Mouse (Mus musculus) adrenal gland, postnatal 36 days (tissue): ENCODE results near the gene Mocs2. TPM values are rescaled to one million over a fixed set of nuclear protein-coding genes. Genes with fewer than 3 reads are reported as not detected.
A peak's percentile ranks its signal among the peaks of the same experiment; 100 is the strongest.

Experiments
- DNase-seq, 2 experiments: peaks; one replicate each; pipeline ENCODE4 v3.0.0; 2021; ENCODE audit warnings: mixed read lengths in 1 of 2
- long read RNA-seq, 2 experiments: library from polyadenylated mRNA; stranded (forward); transcript quantifications; one replicate each; pipeline ENCODE4 v2.0.0; 2021; ENCODE audit warnings: borderline sequencing depth in 2 of 2
- total RNA-seq, 2 experiments: library from RNA; stranded (reverse); gene quantifications; 2 replicates each; pipeline ENCODE4 v1.2.3; 2021

The Mocs2 gene
- 100 to 1,000 TPM; 152 to 180 TPM for total RNA-seq
- long read RNA-seq, experiment 1, transcript Mocs2-207 (7 exons, 1,193 nt) = major isoform, 132 of 250 reads
- long read RNA-seq, experiment 1, transcript Mocs2-208 (6 exons, 1,855 nt) = minor isoform, 47 of 250 reads
- long read RNA-seq, experiment 1, partial matches to known transcripts = 12 of 250 reads
- long read RNA-seq, experiment 1, other reads (novel, unspliced or antisense) = 52 of 250 reads
- long read RNA-seq, experiment 2, transcript Mocs2-208 (6 exons, 1,855 nt) = minor isoform, 10 of 62 reads
- long read RNA-seq, experiment 2, transcript Mocs2-207 (7 exons, 1,193 nt) = major isoform, 36 of 62 reads
- long read RNA-seq, experiment 2, partial matches to known transcripts = 2 of 62 reads
- long read RNA-seq, experiment 2, other reads (novel, unspliced or antisense) = 13 of 62 reads

DNA sequence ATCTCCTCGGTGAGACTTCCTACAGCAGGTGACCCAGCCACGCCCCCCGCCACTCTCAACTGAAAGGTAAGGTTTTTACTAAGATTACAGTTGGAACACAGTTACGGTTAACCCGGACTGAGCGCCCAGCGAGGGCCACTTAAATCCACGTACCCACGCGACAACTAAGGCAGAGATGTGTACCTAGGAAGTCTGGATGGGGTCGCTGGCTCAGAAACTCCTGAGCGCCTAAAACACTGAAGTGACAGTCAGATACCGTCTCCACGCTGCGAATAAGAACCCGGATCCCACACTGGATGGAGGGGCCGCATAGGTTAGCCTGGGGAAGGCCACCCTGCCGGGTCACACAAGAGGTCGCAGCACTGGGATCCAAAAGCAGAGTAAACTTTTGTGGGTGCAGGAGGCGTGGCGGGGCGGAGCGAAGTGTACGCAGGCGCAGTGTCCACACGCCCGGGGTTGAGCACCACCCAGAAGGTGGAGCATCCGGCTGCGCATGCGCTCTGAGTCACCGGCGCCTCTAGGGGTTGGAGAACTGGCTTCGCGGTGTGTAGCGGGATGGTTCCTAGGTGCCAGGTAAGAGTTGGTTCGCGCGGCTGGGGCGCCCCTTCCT is at the start of gene Mocs2:
TSS of gene Mocs2 (plus strand) at position 486 of the 610 bp plus-strand sequence.
- DNase-seq = peak; percentile 97 to 99

- DNase-seq = peak in 1 of 2 experiments; percentile 36
Measured at GRCm38 (mm10) chr13:114791511-114791910, 26.5 kb upstream of the Mocs2 start.

GRCm38 (mm10) chr13:114793250-114794030 is 24.6 kb upstream of the Mocs2 start:
- DNase-seq = peak; percentile 47 to 65

GRCm38 (mm10) chr13:114801857-114802256 is 16.2 kb upstream of the Mocs2 start:
- DNase-seq = no peak

DNA sequence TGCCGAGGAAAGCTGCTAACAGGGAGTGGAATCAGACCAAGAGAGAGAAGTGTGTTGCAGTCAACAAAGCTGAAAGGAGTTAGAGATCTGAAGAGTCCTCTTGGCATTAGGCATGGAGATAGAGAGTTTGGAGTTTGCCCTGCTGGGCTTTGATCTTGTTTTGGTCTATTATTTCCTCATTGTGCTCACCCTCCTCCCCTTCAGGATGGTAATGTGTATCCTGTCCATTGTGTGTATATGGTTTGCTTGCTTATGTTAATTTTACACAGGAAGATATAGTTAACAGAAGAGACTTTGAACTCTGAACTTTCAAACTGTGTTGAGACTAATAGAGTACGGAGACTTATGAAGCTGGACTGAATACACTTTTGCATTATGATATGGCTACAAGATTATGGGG is 15.1 kb upstream of the Mocs2 start:
- no peak for DNase-seq

GRCm38 (mm10) chr13:114809624-114810210 is 8.3 kb upstream of the Mocs2 start:
- peak in 1 of 2 experiments; percentile 11 for DNase-seq

GRCm38 (mm10) chr13:114818513-114818912 is 477 bp downstream of the Mocs2 start:
- DNase-seq = peak; percentile 16 to 35

GRCm38 (mm10) chr13:114822871-114823270 is 4.8 kb downstream of the Mocs2 start:
- no peak for DNase-seq

- DNase-seq = no peak
Measured at GRCm38 (mm10) chr13:114825377-114825855, 7.4 kb downstream of the Mocs2 start.

DNA sequence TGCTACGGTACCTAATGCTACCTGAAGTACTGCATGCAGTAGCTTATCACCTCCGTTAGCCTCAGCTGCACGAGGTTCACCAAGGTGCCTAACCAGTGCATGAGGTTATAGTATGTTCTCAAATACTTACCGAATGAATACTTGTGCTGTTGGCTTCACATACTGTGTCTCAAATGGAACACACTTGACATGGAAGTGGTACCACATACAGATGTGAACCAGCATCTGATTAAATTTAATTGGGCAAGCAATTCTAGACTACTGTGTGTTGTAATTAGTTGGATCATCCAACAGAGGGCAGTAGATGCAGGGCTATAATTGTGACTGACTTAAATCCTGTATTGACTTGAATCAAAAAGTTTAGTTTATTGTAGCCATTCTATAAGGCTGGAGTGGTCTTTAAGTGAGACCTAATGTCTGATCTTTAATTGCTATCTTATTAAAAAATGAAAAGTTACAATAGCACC is 13.4 kb downstream of the Mocs2 start:
- no peak for DNase-seq

DNA sequence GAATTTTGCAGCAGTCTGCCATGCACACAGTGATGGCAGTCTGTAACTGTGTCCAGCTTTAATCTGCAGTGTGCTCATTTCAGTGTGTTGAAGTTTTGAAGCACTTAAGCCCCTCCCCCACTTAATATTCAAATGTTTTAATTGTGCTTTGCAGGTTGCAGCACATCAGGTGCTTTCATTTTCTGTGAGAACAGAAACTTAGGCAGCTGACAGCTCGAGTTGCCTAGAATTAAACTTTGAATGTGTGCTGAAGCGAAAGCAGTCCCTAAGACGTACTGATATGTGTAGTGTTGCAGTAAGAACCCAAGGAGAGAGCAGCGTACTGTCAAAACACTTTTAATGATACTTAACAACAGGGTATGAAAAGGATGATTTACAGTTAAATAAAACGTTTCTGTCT is 14.7 kb downstream of the Mocs2 start:
- DNase-seq = no peak

DNA sequence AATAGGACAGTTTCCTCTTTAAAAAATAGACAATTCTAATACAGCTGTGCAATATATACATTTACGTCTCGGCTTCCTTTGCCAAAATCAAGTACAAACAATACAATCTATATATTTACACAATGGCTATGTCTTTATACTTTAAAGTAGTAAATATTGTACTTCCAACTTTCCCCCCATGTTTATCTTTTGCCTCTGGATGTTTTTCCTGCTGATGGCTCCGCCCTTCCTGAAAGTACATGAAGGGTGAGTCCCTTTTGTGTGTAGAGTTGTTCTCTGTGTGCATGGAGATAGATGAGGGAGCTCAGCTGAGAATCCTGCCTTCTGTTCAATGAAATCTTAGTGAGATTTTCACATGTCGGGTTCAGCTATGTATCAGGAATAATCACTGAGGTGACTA is 15.3 kb downstream of the Mocs2 start:
- no peak for DNase-seq

GRCm38 (mm10) chr13:114834580-114834979 is 16.5 kb downstream of the Mocs2 start:
- no peak for DNase-seq

- no peak for DNase-seq
Measured at GRCm38 (mm10) chr13:114837061-114837460, 19.0 kb downstream of the Mocs2 start.

DNA sequence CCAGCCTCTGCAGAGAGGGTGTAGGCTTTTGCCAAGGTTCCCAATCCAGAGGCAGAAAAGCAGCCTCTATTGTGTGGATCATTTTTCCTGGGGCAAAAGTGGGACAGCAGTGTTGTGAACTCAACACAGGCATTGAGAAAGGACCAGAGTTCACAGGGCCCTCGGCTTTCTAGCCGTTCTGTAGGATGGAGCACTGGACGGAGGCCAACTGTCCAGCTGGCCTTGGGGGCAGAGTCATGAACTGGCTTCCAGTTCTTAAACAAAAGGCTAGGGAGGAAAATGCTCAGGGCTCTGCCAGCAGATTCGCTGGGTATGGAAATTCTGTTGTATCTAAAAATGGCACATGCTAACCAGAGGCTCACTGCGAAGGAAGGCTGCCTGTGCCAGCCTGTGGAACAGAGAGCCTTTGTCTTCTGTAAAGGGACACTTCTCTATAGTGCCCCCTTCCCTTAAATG is 20.5 kb downstream of the Mocs2 start:
- peak; percentile 85 to 88 for DNase-seq

DNA sequence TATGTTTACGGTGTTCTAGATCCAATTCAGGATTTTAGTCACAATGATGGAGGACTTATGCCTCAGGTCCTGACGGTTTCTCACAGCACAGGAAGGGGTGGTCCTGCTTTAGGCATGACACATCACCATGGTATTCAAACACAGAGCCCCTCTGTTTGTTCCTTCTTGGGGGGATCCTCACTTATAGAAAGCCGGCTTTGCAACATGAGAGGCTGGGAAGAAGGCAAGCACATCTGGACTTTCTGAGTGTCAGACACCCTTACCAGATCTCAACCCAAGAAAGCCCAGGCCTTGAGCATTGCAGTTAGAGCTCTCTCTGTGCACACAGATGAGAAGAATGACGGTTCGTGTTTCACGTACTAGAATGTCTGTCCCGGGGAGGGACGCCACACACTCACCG is 21.1 kb downstream of the Mocs2 start:
- no peak for DNase-seq

DNA sequence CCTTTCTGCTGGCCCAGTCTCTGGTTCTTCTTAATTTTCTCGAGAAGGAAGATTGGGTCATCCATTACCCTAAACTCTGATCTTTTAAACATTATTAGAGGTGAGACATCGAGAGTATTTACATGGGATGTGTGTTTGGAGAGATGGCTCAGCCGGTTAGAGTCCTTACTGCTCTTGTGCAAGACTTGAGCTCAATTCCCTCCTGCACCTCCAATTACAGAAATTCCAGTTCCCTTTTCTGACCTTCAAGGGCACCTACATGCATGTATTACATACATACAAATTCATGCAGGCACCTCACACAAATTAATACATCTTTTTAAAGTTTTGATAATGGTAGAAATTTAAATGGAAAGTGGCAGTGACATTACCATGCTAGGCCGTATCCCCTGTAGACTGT is 22.5 kb downstream of the Mocs2 start:
- DNase-seq = no peak

- no peak for DNase-seq
Measured at GRCm38 (mm10) chr13:114843318-114843717, 25.3 kb downstream of the Mocs2 start.

DNA sequence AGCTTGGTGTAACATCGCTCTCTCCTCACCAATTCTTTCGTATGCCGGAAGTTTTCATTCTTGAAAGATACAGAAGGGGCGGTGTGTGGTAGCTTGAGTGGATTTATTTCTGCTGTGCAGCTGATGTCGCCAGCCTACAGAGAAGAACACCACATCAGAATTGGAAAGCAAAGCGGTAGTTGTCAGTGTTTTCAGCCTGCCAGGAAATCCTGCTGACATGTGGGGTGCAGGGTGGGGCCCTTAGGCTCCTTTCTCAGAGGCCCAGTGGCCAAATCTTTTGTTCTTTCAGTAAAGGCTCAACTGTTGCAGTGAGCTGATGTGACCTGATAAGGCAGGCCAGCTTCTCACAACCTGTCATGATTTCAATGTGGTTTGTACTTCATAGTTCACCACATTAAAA is 27.8 kb downstream of the Mocs2 start:
- no peak for DNase-seq

- no peak for DNase-seq
Measured at GRCm38 (mm10) chr13:114848945-114849344, 30.9 kb downstream of the Mocs2 start.

DNA sequence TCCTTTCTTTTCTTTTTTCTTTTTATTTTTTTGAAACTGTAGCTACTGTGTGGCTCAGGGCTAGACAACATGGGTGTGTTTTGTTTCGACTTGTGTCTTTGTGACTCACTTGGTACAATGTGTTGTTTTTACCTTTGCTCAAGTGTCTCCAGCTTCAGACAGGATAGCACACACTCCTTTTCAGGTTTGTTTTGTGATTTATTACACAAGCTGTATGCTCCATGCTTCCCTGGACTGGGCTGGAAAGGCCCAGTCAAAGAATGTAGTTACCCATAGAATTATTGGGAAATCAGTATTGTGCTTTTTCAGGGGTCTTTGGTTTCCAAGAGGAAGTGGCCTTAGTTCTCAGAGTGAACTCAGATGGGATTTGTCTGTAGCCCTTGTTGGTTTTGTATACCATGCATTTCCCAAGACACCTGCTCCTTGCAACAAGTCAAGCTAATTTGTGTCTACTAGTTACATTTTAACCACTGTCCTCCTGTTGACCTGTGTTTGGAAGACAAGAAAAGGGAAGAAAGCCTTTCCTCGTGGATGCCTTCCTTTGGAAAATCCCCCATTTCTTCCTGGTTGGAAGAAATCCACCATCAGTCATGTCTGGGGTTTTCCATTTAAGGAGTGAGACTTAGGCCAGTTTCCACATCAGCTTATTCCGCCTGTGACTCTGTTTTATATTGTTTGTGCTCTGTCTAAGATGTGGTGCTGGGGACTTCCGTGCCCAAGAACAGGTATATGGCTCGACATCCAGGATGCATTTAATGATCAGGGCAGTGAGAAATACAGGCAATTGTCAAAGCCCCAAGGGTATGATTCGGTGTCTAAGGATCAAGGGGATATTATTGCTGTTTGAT is 34.5 kb downstream of the Mocs2 start:
- DNase-seq = no peak
